Mouse (Mus musculus) layer of hippocampus, adult 8-10 months (tissue): Measurements from ENCODE around the gene Rmnd5a. TPM values are rescaled to one million over a fixed set of nuclear protein-coding genes. Genes with fewer than 3 reads are reported as not detected.

Experiments used
- DNase-seq, 2 experiments: peaks; one replicate each; pipeline ENCODE4 v3.0.0; 2022; ENCODE audit warnings: low spot score in 2 of 2
- total RNA-seq, 4 experiments: library from RNA; stranded (reverse); gene quantifications; 2 replicates each; pipeline ENCODE4 v1.2.4; 2022

Gene Rmnd5a
- total RNA-seq, 4 experiments from 2014 or later, result 73.7 to 105 (median 89.5) TPM

DNA sequence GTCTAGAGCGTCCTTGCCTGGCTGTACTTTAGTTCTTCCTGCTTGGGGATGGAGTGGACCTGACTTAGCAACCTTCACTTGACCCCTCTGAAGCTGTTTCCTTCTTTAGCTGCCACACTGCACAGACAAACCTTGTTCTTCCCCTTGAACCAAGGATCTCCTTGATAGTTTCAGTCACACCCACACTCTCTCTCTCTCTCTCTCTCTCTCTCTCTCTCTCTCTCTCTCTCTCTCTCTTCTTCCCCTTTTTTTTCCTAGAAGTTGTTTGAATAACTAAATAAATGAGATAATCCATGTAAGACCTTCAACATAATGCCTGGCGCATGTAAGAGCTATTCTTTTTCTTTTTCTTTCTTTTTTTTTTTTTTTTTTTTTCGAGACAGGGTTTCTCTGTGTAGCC is 1.7 kb upstream of the Rmnd5a start:
- DNase-seq, result no peak

GRCm38 (mm10) chr6:71441251-71441580 is 779 bp upstream of the Rmnd5a start:
- no peak for DNase-seq

GRCm38 (mm10) chr6:71440217-71440491 is 283 bp downstream of the Rmnd5a start:
- DNase-seq, result no peak

GRCm38 (mm10) chr6:71439506-71440216 is 776 bp downstream of the Rmnd5a start:
- DNase-seq, result peak; percentile 43 to 49

DNA sequence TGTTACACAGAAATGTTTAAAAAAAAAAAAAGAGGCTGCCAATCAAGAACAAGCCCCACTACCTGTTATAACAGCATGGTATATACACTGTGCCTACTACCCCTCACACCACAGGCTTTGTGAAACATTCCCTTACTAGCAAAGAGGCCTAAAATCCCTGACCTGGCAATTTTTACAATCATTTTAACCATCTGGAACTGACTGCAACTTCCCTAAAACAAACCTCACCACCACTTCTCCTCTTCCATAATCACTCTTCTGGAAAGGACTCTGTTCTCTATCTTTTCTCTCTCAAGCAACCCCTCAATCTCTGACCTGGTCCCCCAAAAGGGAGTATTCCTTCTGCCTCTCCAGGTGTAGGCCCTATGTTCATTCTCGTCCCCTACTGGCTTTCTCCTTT is 2.4 kb downstream of the Rmnd5a start:
- no peak for DNase-seq

- no peak for DNase-seq
Observed at GRCm38 (mm10) chr6:71427996-71428725, 12.3 kb downstream of the Rmnd5a start.

DNA sequence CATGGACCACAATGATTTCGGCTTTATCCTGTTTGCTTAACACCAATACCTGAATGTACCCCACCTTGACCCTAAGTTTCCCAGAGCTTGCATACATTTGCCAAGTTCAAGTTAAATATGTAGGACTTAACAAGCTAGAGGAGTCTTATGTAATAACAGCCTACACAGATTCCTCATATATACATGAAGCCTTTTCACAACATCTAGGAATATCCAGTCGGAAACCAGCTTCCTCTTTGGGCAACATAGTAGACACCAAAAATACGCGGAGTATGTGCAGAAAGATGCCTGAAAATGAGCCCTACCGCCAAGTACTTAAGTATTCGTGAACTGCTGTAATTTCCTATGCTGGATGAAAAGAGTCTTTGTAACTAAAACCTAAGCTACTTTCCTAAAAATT is 14.8 kb downstream of the Rmnd5a start:
- DNase-seq, result no peak

- no peak for DNase-seq
Observed at GRCm38 (mm10) chr6:71423116-71423515, 17.3 kb downstream of the Rmnd5a start.

DNA sequence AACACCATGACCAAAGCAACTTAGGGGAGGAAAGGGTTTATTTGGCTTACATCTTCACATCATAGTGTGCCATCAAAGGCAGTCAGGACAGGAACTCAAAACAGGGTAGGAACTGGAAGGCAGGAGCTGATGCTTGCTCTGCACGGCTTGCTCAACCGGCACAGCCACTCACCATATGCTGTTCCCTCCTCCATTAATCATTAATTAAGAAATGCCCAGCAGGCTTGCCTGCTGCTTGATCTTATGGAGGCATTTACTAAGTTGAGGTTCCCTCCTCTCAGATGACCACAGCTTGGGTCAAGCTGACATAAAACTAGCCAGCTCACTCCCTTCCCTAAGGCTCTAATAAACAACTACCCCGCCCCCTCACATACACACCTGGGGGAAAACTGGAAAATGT is 18.3 kb downstream of the Rmnd5a start:
- DNase-seq, result no peak

DNA sequence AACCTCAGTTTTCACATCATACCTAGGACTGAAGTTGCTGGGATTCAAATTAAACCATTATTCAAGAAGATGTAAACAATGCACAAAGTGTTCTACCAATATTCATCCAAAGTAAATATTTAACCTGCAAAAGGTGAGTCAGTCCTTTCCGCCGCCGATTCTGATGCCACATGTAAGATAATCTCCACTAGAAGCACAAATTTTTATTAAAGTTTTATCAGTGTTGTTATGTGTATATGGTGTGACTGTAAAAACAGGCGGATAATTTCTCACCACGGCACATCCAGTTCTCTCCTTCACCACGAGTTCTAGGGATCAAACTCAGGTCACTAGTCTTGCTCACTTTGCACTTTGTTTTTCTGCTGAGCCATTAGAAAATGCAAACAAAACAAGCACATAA is 19.6 kb downstream of the Rmnd5a start:
- DNase-seq, result no peak

- DNase-seq, result no peak
Observed at GRCm38 (mm10) chr6:71418874-71419273, 21.6 kb downstream of the Rmnd5a start.

GRCm38 (mm10) chr6:71415446-71415845 is 25.0 kb downstream of the Rmnd5a start:
- DNase-seq, result no peak

DNA sequence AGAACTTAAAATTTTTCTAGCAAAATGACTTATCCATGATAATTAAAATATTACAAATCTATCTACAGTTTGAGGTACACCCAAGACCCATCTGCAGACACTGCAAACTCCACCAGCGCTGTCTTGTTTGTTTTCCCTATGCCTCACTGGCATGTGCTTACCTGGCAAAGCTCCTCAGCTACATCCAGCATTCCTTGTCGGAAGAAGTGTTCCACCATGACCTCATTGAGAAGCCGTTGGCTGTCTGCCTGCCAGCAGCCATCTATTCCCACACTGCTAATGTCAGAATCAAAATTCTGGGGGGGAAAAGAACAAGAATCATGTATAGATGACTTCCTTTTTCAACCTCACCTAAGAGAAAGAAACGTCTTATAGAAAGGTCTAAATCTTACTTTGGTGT is 25.8 kb downstream of the Rmnd5a start:
- DNase-seq, result no peak

GRCm38 (mm10) chr6:71398829-71399609 is 41.4 kb downstream of the Rmnd5a start:
- DNase-seq, result no peak

DNA sequence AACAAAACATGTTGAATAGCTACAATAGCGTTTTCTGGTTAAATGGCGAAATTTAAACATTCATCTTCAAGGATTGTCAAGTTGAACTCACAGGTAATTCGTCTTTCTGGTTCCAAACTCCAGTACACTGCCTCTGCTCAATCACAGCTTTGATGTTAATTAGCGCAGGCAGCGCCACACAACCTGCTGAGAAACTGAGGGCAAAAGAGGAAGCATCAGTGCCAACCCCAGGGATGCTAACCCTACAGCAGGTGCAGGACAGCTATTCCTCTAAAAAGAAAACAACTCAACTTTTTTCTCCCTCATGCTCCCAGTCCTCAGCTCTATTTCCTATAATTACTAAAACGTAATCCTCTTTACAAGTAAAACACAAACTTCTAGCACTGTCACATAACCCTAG is 43.7 kb downstream of the Rmnd5a start:
- no peak for DNase-seq

DNA sequence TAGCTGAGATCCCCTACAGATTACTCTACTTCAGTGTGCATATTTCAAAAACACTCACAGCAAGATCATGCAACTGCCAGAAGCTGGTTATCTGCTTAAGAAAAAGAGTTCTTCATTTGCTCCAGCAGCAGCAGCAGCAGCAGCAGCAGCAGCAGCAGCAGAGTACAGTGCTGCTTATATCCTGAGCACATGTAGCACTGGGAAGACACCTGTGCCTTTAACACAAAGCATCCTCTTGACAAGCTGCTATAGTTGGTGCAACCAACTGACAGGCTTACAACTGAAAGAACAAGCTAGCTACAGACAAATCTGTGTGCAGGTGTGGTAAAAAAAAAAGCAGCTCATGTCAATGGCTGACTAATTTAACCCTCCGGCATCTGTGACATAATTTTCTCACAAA is 44.4 kb downstream of the Rmnd5a start:
- DNase-seq, result no peak

DNA sequence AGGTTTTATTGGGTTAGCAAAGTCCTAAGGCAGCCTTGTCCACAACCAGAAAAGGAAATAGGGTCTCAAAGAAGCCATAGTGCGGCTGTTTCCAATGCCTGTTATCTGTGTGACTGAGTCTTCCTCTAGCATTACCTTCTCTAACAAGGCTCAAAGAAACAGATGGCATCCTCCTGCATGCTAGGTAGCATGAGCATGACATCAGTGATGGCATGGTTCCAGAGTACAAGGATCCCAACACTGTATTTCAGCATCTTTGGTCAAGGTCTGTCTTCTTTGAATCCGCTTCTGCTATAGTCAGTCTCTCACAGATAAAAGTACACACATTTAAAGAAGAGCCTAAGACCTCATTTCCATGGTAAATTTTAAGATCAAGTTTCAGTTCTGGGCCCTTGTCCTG is 49.9 kb downstream of the Rmnd5a start:
- DNase-seq, result no peak

GRCm38 (mm10) chr6:71381654-71382053 is 58.8 kb downstream of the Rmnd5a start:
- DNase-seq, result no peak

GRCm38 (mm10) chr6:71376711-71377110 is 63.7 kb downstream of the Rmnd5a start:
- no peak for DNase-seq

DNA sequence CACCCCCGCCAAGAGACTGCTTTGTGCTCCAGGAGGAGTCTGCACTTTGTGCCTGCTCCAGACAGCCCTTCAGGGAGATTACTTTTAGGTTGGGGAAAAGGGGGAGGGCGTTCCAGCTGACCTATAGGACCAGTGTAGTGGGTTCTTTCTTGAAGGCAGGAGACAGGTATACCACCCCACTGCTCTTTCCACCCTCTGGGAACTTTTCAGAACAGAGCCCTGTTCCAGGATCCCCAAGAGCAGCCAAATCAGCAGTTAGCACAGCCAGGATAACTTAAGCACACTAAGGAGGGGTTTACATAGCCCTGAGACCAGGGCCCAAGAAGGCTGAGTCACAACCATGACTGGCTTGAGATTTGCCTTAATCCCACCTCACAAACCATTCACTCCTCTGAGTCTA is 65.5 kb downstream of the Rmnd5a start:
- DNase-seq, result no peak

- no peak for DNase-seq
Observed at GRCm38 (mm10) chr6:71374311-71374829, 66.1 kb downstream of the Rmnd5a start.

- DNase-seq, result no peak
Observed at GRCm38 (mm10) chr6:71373249-71373775, 67.1 kb downstream of the Rmnd5a start, which contains the start of gene Cd8a. Gene Cd8a (plus strand): TSS chr6:71373427.
